Mouse (Mus musculus) liver, adult 2 months (tissue): ENCODE data around the gene Fsip1.

ENCODE experiments used
- CTCF ChIP-seq: fragments of 200-500 bp; IDR thresholded peaks from 2 replicates; pipeline ENCODE4 v1.5.1; 2011; ENCODE audit warnings: low read depth, low read length, control low read depth
- POLR2A ChIP-seq: fragments of 200-500 bp; IDR thresholded peaks from 2 replicates; pipeline ENCODE4 v1.6.1; 2011; ENCODE audit warnings: low read length, control low read depth; ENCODE audit not compliant: insufficient read depth; ENCODE audit errors: extremely low read depth

DNA sequence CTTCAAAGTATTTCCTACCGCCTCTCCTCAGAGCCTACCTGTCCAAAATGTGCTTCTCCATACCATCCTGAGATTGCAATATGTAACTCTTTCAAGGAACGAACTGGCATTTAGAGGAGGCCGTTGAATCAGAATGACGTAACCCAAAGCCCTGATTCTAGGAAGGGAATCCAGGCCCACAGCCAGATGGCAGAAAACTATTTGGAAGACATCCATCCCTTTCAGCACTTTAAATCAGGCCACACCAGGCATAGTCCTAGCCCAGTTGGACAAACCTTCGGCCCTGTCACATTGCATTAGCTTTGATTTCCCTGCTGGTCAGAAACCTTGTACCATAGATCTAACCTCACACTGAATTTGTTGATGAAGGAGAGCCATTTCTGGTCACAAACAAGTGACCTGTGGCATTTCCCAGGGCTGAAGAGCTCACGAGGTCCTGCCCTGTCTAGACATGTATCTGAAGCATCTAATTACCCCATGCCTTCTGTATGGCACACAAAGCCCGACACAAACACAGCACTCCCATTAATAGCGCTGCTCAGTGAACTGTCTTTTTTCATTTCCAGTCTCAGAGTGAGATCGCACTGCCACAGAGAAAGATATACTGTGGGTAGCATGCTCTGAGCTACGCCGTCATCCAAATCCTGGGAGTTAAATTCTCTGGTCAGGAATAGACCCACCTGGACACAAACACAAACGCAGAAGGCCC lies 106.8 kb downstream of the Fsip1 start:
- TF ChIP-seq CTCF: no peak
- TF ChIP-seq POLR2A: no peak
